Mouse (Mus musculus) myocyte (in vitro differentiated cells): ENCODE results near the gene Micall2. TPM values are rescaled to one million over a fixed set of nuclear protein-coding genes. Genes with fewer than 3 reads are reported as not detected.
"Not testable (repeated sequence)": the region's sequence is repeated elsewhere in the genome, so short reads cannot be mapped to it uniquely, and the experiment has no call there.

Experiments used
- H3K27me3 ChIP-seq: one replicate; pipeline ENCODE4 v1.6.1; 2011; ENCODE audit not compliant: control insufficient read depth, insufficient read depth, insufficient read length
- H3K36me3 ChIP-seq: one replicate; pipeline ENCODE4 v1.6.1; 2011; ENCODE audit not compliant: control insufficient read depth, insufficient read depth
- H3K4me2 ChIP-seq: one replicate; pipeline ENCODE4 v1.6.1; 2011; ENCODE audit warnings: low read depth, control low read depth
- H3K4me3 ChIP-seq: one replicate; pipeline ENCODE4 v1.5.1; 2011; ENCODE audit warnings: mild to moderate bottlenecking, control low read depth, moderate library complexity
- H3K79me2 ChIP-seq: one replicate; pipeline ENCODE4 v1.6.1; 2011; ENCODE audit not compliant: control insufficient read depth, insufficient read depth
- H3ac ChIP-seq: one replicate; pipeline ENCODE4 v1.6.1; 2011; ENCODE audit not compliant: control insufficient read depth, insufficient read length
- CEBPB ChIP-seq: IDR thresholded peaks from 2 replicates; pipeline ENCODE4 v1.6.1; 2011; ENCODE audit warnings: mild to moderate bottlenecking, moderate library complexity; ENCODE audit not compliant: poor library complexity, insufficient read depth, severe bottlenecking
- E2F4 ChIP-seq: IDR thresholded peaks from one replicate; pipeline ENCODE4 v1.6.1; 2011; ENCODE audit warnings: mild to moderate bottlenecking, control low read depth, moderate library complexity; ENCODE audit not compliant: insufficient read depth
- MAX ChIP-seq: IDR thresholded peaks from one replicate; pipeline ENCODE4 v1.6.1; 2011; ENCODE audit warnings: low read depth, mild to moderate bottlenecking, control low read depth
- MYOD1 ChIP-seq, 3 experiments: IDR thresholded peaks; one replicate each; pipeline ENCODE4 v1.6.1; 2011; ENCODE audit warnings: control low read depth in 2 of 3, low read depth in 2 of 3, mild to moderate bottlenecking in 2 of 3, moderate library complexity in 1 of 3; ENCODE audit not compliant: insufficient read length in 2 of 3, control insufficient read depth in 1 of 3
- MYOG ChIP-seq, 3 experiments: IDR thresholded peaks; one replicate each; pipeline ENCODE4 v1.6.1; 2011; ENCODE audit warnings: control low read depth in 2 of 3, low read depth in 2 of 3, mild to moderate bottlenecking in 2 of 3; ENCODE audit not compliant: insufficient read length in 2 of 3, control insufficient read depth in 1 of 3, insufficient read depth in 1 of 3
- POLR2A ChIP-seq: IDR thresholded peaks from one replicate; pipeline ENCODE4 v1.6.1; 2011; ENCODE audit warnings: low read depth, mild to moderate bottlenecking, control low read depth, moderate library complexity; ENCODE audit not compliant: insufficient read length
- POLR2AphosphoS2 ChIP-seq: IDR thresholded peaks from one replicate; pipeline ENCODE4 v1.6.1; 2011; ENCODE audit warnings: low read depth, control low read depth; ENCODE audit not compliant: insufficient read length
- REST ChIP-seq: IDR thresholded peaks from one replicate; pipeline ENCODE4 v1.6.1; 2011; ENCODE audit warnings: mild to moderate bottlenecking, control low read depth, moderate library complexity; ENCODE audit not compliant: insufficient read depth, insufficient read length
- SRF ChIP-seq: IDR thresholded peaks from one replicate; pipeline ENCODE4 v1.6.1; 2011; ENCODE audit warnings: low read depth; ENCODE audit not compliant: control insufficient read depth, insufficient read length
- TCF12 ChIP-seq: IDR thresholded peaks from one replicate; pipeline ENCODE4 v1.6.1; 2011; ENCODE audit warnings: mild to moderate bottlenecking, control low read depth; ENCODE audit not compliant: poor library complexity, insufficient read depth, severe bottlenecking
- TCF3 ChIP-seq: IDR thresholded peaks from one replicate; pipeline ENCODE4 v1.6.1; 2011; ENCODE audit warnings: low read depth, control low read depth; ENCODE audit not compliant: insufficient read length
- USF1 ChIP-seq: IDR thresholded peaks from one replicate; pipeline ENCODE4 v1.6.1; 2011; ENCODE audit warnings: low read depth, mild to moderate bottlenecking, control low read depth, moderate library complexity
- polyA plus RNA-seq: library from polyadenylated mRNA; unstranded; fragments of >200 nt; fragmentation: generic; extraction: Trizol; gene quantifications from one replicate; pipeline ENCODE4 v1.2.1, GENCODE M21; 2012; ENCODE audit warnings: missing spikeins

Gene Micall2
- polyA plus RNA-seq, 1 experiment = 6.1 TPM

DNA sequence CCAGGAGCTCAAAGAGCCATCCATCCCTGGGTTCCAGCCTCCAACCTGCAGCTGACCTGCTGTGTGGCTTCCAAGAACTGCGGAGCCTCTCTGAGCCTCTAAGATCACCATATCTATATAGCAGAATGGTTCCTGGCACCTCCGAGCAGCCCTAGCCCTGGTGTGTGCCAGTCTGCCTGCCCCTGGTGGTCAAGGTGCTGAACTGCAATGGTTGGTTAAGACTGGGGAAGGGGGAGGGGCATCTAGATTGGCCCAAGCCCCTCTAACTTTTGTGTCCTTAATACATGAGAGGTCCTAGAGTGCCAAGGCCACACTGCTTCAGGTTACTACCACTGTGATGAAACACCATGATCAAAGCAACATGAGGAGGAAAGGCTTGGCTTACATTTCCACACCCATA lies 33.2 kb downstream of the Micall2 start:
- no peaks in the 10 kb centered on the region for H3K79me2 ChIP-seq
- H3K4me3 ChIP-seq = no peak overlapping the region
- no peak overlapping the region for H3ac ChIP-seq
- no peaks in the 10 kb centered on the region for H3K36me3 ChIP-seq
- H3K4me2 ChIP-seq = no peak overlapping the region
- H3K27me3 ChIP-seq = no peaks in the 10 kb centered on the region
- TF ChIP-seq TCF12 = no peak
- TF ChIP-seq CEBPB = no peak
- TF ChIP-seq MYOG (IDR thresholded peaks at IDR 0.05; ENCODE audit: control insufficient read depth in 1 of 3, insufficient read depth in 1 of 3, insufficient read length in 2 of 3, low read depth in 2 of 3) = no peak
- TF ChIP-seq POLR2A = no peak
- no peak for TF ChIP-seq MYOD1 (IDR thresholded peaks at IDR 0.05; ENCODE audit: control insufficient read depth in 1 of 3, insufficient read length in 2 of 3, low read depth in 2 of 3)
- no peak for TF ChIP-seq MAX
- TF ChIP-seq E2F4 = no peak
- TF ChIP-seq USF1 = no peak
- TF ChIP-seq SRF = no peak
- no peak for TF ChIP-seq POLR2AphosphoS2
- TF ChIP-seq TCF3 = no peak
- no peak for TF ChIP-seq REST

- Histone ChIP-seq H3K36me3 (no peaks in the 10 kb centered on the region), H3ac (no peak overlapping the region), H3K4me3 (no peak overlapping the region), H3K4me2 (no peak overlapping the region), H3K79me2 (no peaks in the 10 kb centered on the region), H3K27me3 (no peaks in the 10 kb centered on the region)
- TF ChIP-seq TCF12 = no peak
- TF ChIP-seq TCF3 = no peak
- no peak for TF ChIP-seq CEBPB
- no peak for TF ChIP-seq POLR2A
- TF ChIP-seq MAX = no peak
- no peak for TF ChIP-seq E2F4
- TF ChIP-seq REST = no peak
- no peak for TF ChIP-seq POLR2AphosphoS2
- TF ChIP-seq MYOG (IDR thresholded peaks at IDR 0.05; ENCODE audit: control insufficient read depth in 1 of 3, insufficient read depth in 1 of 3, insufficient read length in 2 of 3, low read depth in 2 of 3) = no peak
- no peak for TF ChIP-seq MYOD1 (IDR thresholded peaks at IDR 0.05; ENCODE audit: control insufficient read depth in 1 of 3, insufficient read length in 2 of 3, low read depth in 2 of 3)
- no peak for TF ChIP-seq SRF
- no peak for TF ChIP-seq USF1
Observed at GRCm38 (mm10) chr5:139702236-139702635, 33.9 kb downstream of the Micall2 start.

GRCm38 (mm10) chr5:139696954-139697353 lies 39.2 kb downstream of the Micall2 start:
- Histone ChIP-seq H3K36me3 (no peaks in the 10 kb centered on the region), H3K4me3 (no peak overlapping the region), H3K79me2 (no peaks in the 10 kb centered on the region), H3K27me3 (no peaks in the 10 kb centered on the region), H3ac (no peak overlapping the region), H3K4me2 (no peak overlapping the region)
- TF ChIP-seq TCF12 (no peak), USF1 (no peak), TCF3 (no peak), MYOG (IDR thresholded peaks at IDR 0.05; ENCODE audit: control insufficient read depth in 1 of 3, insufficient read depth in 1 of 3, insufficient read length in 2 of 3, low read depth in 2 of 3) (no peak), POLR2AphosphoS2 (no peak), CEBPB (no peak), MYOD1 (IDR thresholded peaks at IDR 0.05; ENCODE audit: control insufficient read depth in 1 of 3, insufficient read length in 2 of 3, low read depth in 2 of 3) (no peak), REST (no peak), E2F4 (no peak), SRF (no peak), POLR2A (no peak), MAX (no peak)

- not testable (repeated sequence) for H3K4me2 ChIP-seq, H3K4me3 ChIP-seq, H3K79me2 ChIP-seq, H3ac ChIP-seq, H3K36me3 ChIP-seq, H3K27me3 ChIP-seq
Observed at GRCm38 (mm10) chr5:139695876-139696275, 40.3 kb downstream of the Micall2 start.

DNA sequence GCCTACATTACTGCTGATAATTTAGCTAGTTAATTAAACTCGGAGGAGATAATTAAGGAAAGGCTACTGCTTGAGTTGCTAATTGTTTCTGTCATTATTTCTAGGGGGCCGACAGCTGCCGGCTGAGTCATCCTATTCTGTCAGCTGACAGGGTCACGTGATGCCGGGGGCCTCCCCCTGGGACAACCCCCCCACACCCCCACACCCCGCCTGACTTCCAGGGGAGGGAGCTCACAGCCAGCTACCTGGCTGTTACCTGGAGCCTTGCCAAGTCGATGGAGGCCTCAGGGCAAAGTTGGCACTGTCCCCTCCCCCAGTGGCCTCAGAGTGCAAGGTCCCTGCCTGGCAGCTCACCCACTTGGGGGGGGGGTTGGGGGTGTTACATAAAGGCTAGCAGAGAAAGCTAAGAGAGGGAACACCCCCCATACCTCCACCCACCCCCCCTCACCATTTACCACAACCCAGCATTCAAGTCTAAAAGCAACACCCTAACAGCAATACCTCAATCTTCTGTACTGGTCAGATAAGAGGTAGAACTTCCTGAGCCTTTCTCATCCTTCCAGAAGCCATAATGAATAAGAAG lies 41.1 kb downstream of the Micall2 start:
- H3K27me3 ChIP-seq = no peaks in the 10 kb centered on the region
- TF ChIP-seq POLR2A (no peak), MAX (no peak), CEBPB (no peak), POLR2AphosphoS2 (no peak), SRF (no peak), TCF3 (no peak), MYOG (IDR thresholded peaks at IDR 0.05; ENCODE audit: control insufficient read depth in 1 of 3, insufficient read depth in 1 of 3, insufficient read length in 2 of 3, low read depth in 2 of 3) (no peak), TCF12 (no peak), REST (no peak), E2F4 (no peak), USF1 (no peak), MYOD1 (IDR thresholded peaks at IDR 0.05; ENCODE audit: control insufficient read depth in 1 of 3, insufficient read length in 2 of 3, low read depth in 2 of 3) (no peak)
- H3K4me3 ChIP-seq = no peak overlapping the region
- no peak overlapping the region for H3ac ChIP-seq
- no peaks in the 10 kb centered on the region for H3K36me3 ChIP-seq
- no peaks in the 10 kb centered on the region for H3K79me2 ChIP-seq
- no peak overlapping the region for H3K4me2 ChIP-seq
